Mouse (Mus musculus) 3T3-L1 (cell line): ENCODE data around the gene Sall2.
A peak's percentile ranks its signal among the peaks of the same experiment; 100 is the strongest.

ENCODE experiments used
- DNase-seq: peaks from one replicate; pipeline ENCODE4 v3.0.0-alpha.2; 2015; ENCODE audit warnings: low read depth, low spot score

Gene Sall2

DNA sequence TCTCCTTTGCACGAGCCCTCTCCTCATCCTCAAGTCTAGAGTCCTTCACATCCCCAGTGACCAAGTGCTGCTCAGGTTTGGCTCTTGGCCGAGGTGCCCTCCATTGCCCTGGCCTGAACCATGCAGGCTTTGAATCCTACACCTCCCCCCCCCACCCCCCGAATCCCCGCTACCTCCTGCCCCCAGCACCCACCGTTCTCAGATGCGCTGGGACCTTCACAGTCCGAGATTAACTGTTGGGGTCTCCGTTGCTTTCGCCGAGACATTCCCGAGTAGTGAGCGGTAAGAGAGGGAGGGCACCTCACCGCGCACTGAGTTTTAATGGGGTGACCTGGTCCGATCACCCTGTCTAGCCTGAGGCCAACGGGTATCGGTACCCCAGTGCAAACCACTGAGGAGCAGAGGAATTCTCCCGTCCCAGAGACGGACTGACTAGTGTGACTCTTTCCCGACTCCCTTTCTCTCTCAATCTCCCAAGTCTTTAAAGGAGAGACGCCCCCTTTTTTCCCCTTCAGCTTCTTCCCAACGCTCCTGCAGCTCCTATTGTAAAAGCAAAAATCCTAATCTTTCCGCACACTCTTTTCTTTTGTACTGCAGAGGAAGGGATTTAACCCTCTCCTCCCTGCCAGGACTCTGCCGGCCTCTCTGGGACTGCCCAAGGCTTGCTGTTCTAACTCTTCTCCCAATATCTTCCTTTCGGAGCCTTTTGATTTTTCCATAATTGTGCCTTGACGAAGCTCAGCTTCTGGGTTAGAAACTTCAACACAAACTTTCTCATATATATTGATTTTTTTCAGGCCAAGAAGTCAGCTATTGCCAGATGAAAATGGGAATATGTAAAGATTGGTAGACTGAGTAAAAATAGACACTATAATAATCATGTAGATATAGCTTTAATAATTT lies at the start of gene Sall2:
Gene Sall2 (minus strand): TSS at position 853 of the 903 bp plus-strand sequence.
- no peak for DNase-seq

DNA sequence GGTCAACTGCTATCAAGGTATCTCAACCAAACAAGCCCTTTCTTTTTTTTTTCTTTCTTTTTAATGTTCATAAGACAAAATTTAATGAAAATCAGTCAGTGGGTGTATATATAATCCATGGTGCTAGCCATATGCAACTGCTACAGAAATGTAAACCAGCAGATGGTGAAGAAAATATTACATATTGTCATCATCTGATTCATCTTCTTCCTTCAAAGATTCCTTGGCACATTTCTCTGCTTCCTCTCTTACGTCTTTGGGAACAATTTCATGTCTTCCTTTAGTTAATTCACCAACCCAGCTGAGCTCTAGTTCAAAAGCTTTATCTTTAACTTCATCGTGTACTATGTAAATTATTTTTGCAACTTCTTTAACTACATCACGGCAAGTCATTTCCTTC lies 40.2 kb upstream of the Sall2 start:
- no peak for DNase-seq

- no peak for DNase-seq
Observed at GRCm38 (mm10) chr14:52356308-52356707, 27.7 kb upstream of the Sall2 start, which contains the start of gene Olfr1513. TSS of gene Olfr1513 (minus strand) at chr14:52356408.

DNA sequence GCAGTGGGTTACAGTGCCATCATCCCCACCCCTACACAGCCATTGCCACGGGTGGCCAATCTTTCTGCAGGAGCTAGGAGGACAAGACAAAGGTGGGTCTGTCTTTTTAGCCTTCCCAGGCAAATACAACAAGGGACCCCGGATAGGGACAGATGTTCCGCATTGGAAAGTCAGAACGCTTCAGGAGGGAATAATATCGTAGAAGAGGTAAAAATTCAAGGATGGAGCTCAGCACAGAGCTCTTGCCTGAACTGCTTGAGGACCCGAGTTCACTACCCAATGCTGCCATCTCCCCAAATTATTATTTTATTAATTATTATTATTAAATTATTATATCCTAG lies 10.9 kb upstream of the Sall2 start:
- no peak for DNase-seq

DNA sequence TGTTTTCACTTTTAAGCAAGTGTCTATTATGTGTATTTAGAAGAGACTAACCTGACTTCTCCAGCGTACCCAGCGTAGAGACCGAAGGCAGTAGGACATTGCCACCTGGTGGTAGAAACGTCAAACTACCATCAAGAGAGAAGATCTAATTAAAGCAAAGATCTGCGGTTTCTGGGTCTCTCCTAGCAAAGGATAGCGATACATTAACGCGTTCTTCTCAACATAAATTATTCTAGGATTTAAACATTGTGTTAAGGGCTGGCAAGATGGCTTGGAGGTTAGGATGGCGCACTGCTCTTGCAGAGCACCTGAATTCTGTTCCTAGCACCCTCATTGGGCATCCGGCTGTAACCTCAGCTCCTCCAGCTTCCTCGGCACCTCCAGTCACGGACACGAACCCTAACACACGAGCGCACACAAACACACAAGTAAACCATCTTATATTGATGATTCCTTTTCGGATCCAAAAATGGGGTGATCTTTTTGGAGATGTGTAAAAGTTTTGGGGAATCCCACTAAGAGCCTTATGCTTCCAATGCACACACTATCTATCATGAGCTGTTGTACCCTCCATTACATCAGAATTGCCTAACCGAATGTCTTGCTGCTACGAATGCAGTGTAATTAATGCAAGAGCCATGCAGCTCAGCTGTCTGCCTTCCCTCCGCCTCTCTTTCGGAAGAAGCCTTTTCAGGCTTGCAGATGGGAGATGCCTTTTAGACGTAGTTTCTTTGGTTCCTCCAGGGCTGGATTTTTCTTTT lies 10.4 kb upstream of the Sall2 start:
- peak; percentile 83 for DNase-seq

DNA sequence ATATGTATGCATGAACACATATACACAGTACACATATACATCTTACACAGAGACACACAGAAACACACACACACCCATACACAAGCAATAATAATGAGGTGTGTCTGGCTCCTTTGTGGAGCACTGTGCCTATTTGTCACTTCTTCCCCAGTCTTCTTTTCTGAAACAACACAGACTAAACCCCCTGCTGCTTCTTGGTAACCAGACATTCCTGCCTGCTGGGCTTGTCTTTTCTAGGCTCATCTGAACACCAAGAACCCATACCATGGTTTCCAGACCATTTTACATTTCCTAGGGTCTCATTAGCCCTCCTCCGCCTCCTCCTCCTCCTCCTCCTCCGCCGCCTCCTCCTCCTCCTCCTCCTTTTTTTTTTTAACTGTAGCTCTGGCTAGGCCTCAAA lies 3.6 kb upstream of the Sall2 start:
- DNase-seq = no peak

- DNase-seq = no peak
Observed at GRCm38 (mm10) chr14:52331069-52331750, 2.6 kb upstream of the Sall2 start.

DNA sequence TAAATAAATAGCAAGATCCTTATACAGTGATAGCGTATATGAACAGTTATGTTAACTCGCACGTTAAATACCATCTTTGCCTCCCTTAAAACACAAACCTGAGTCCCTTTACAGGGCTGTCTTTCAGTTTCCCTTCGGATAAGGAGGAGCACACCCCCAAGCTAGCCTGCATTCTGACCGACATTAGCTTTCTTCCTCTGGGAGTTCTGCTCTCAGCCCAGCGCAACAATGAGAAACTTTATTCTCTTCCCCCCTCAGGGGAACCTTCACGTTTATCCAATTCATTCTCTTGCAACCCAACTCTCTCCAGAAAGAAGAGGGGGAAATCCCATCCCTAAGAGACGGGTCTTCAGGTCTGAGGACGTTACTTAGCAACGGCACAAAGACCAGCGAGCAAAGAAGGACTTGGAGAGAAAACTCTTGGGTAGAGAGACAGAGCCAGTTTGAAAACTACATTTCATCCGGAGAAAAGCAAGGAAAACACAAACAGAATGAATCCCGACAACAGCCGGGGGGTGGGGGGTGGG lies 1.1 kb downstream of the Sall2 start:
- no peak for DNase-seq

DNA sequence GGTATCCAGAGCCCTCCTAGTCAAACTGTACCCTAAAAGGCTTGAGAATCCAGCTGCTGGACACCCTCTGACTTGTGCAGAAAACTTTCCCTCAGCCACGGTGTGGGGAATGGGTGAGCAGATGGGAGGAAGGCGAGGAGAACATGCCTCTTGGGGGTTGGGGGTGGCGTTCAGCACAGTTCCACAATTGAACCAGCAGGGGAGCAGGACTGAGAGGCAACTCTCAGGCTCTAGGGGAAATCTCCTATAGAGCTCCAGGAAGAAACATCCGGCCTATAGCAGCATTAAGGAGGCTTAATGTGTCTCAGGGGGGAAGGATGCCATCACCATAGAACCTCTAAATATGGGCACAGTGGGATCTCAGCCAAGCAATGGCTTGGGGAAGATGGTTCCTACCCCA lies 2.7 kb downstream of the Sall2 start:
- DNase-seq = no peak

DNA sequence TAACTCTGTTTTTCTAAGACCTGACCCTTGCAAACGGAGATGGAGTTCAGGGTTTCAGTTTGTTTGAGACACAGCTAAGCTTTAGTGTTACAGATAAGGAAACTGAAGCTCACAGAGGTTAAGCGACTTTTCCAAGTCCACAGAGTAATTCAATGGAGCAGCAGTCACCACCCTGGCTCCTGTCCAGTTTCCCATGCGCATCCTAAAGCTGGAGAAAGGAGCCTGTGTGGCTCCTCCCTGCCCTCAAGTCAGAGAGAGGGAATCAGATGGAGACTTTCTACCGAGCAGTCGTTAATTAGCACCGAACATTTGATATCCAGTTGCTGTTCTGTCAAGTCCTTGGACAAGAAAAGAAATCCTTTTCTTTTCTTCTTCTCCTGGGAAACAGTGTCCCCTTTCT lies 9.2 kb downstream of the Sall2 start:
- no peak for DNase-seq

DNA sequence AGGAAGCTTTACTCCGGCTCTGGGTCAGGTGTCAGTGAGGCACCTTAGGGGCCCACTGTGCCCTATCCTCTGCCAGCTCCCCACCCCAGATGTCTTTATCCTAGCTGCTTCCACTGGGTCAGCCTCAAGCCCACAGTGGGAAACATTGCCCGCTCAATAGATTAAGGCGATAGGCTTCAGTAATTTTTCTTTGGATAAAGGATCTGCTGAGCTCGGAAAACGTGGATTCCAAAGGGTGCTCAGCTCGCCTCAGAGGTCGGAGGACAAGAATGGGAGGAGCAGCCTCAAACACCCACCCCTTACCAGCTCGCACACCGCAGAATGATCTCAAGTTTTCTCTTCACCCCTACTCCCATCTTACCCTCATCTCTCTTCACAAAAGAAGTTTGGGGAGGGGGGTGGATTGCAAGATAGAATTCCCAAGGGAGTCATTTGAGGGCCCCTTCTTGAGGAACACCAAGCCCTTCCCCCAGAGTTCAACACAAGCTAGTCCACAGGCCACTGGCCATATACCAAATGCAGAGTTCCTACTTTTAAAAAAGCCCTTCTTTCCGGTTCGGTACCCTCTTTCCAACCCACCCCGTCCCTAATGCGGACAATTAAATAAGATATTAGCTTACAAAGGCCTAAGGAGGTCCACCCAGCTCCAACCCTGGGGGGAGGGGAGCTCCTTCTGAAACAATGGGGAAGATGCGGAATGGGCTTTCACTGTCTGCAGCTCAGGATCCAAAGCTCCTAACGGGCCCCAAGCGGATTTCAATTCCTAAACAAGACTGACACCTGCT lies 11.9 kb downstream of the Sall2 start:
- DNase-seq = peak; percentile 21

- peak; percentile 53 for DNase-seq
Observed at GRCm38 (mm10) chr14:52315792-52316440, 12.6 kb downstream of the Sall2 start.

GRCm38 (mm10) chr14:52315283-52315780 lies 13.2 kb downstream of the Sall2 start:
- no peak for DNase-seq

GRCm38 (mm10) chr14:52314808-52315150 lies 13.8 kb downstream of the Sall2 start:
- no peak for DNase-seq

- DNase-seq = no peak
Observed at GRCm38 (mm10) chr14:52313931-52314807, 14.4 kb downstream of the Sall2 start.

GRCm38 (mm10) chr14:52310906-52311305 lies 17.7 kb downstream of the Sall2 start:
- no peak for DNase-seq

GRCm38 (mm10) chr14:52310343-52310742 lies 18.2 kb downstream of the Sall2 start:
- peak; percentile 66 for DNase-seq

- peak; percentile 17 for DNase-seq
Observed at GRCm38 (mm10) chr14:52306100-52306499, 22.5 kb downstream of the Sall2 start.

DNA sequence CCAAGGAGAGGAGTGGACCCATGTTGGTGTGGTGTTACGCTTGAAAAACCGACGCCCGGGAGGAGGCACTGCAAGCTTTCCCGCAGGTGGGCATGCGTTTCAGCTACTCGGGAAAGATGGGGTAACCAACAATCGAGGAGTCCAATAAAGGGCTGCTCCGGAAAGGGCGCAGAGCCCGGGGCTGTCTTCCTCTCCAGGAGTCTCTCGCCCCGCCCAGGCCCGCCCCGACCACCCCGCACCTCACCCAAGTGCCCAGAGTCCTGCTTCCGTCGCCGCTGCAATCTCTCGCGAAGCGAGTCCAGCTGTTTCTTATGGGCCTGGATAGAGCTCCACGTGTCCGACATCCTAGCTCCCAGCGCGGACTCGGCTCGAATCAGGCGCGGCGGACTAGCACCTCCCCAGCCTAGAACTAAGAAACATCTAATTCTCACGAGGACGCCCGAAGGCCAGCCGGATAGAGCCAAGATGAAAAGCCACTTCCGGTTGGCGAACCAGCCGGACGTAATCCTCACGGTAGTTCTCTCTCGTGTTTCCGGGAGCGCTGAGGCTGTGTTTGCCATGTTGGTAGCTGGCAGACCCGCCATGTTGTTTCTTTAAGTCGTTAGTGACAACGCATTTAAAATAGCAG lies 23.8 kb downstream of the Sall2 start, which contains the start of gene Mettl3:
Gene Mettl3 (minus strand): TSS at position 485 of the 628 bp plus-strand sequence.
- peak; percentile 100 for DNase-seq
